Mouse (Mus musculus): ENCODE measurements around the gene Ssx9. TPM values are rescaled to one million over a fixed set of nuclear protein-coding genes. Genes with fewer than 3 reads are reported as not detected.
"Not testable (repeated sequence)": the region's sequence is repeated elsewhere in the genome, so short reads cannot be mapped to it uniquely, and the experiment has no call there.

The Ssx9 gene
- not detected in 2 replicates for polyA plus RNA-seq (2014; fragmentation: Nextera tagmentation; extraction: Ambion mirVana)

DNA sequence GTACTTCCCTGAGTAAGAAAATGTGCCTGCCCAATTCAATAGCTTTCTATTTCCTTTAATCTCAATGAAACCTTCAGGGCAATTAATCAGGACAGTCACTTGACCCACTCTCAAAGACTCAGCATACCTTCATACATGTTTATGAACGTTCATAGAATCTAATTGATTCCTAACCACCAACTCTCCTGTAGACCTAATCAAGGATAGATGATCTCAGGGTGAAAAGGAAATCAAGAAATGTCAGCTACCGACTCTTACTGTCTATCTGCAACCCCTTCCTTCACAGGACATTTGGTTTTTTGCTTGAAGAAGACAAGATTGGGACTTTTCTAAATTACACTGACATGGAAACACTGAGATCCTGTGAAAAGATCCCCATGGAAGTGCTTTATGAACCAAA is at the start of gene Ssx9:
Ssx9 (plus strand) TSS at position 301 of the 400 bp plus-strand sequence.
- ATAC-seq (ENCODE audit: insufficient number of reproducible peaks, low FRiP score, low TSS enrichment, low read depth); H3K4me2 ChIP-seq (ENCODE audit: low read depth, severe bottlenecking); H3K4me3 ChIP-seq (ENCODE audit: low read depth, low read length); H3K36me3 ChIP-seq (ENCODE audit: control insufficient read depth, insufficient read depth, low read length); H3K4me1 ChIP-seq (ENCODE audit: control insufficient read depth, insufficient read depth, low read length); H3K27ac ChIP-seq (replicated peaks; ENCODE audit: low read depth, low read length); H3K9me3 ChIP-seq (ENCODE audit: control insufficient read depth, low read length); H3K27me3 ChIP-seq (ENCODE audit: control insufficient read depth, insufficient read depth, low read length); H3K9ac ChIP-seq (ENCODE audit: low read length); DNase-seq (ENCODE audit: low spot score): not testable (repeated sequence)
- WGBS, result 68% methylated on average over 2 of the region's 2 CpGs

GRCm38 (mm10) chrX:8732907-8733306 is 15.3 kb upstream of the Ssx9 start:
- Histone ChIP-seq H3K4me2 (ENCODE audit: low read depth, severe bottlenecking) (no peak overlapping the region), H3K27me3 (ENCODE audit: control insufficient read depth, insufficient read depth, low read length) (no peaks in the 10 kb centered on the region), H3K27ac (replicated peaks; ENCODE audit: low read depth, low read length) (no peak overlapping the region), H3K36me3 (ENCODE audit: control insufficient read depth, insufficient read depth, low read length) (no peaks in the 10 kb centered on the region), H3K9me3 (ENCODE audit: control insufficient read depth, low read length) (no peaks in the 10 kb centered on the region), H3K4me3 (ENCODE audit: low read depth, low read length) (no peak overlapping the region), H3K9ac (ENCODE audit: low read length) (no peak overlapping the region), H3K4me1 (ENCODE audit: control insufficient read depth, insufficient read depth, low read length) (no peaks in the 10 kb centered on the region)
- no peak for ATAC-seq (ENCODE audit: insufficient number of reproducible peaks, low FRiP score, low TSS enrichment, low read depth)
- DNase-seq (ENCODE audit: low spot score), result peak; percentile 20
- WGBS, result 49% methylated on average over 5 of the region's 5 CpGs

GRCm38 (mm10) chrX:8803391-8803790 is 55.2 kb downstream of the Ssx9 start, which contains the start of gene Ssxb5:
Gene Ssxb5 (plus strand): TSS chrX:8803691.
- not testable (repeated sequence) for H3K36me3 ChIP-seq (ENCODE audit: control insufficient read depth, insufficient read depth, low read length); DNase-seq (ENCODE audit: low spot score); H3K4me1 ChIP-seq (ENCODE audit: control insufficient read depth, insufficient read depth, low read length); H3K4me3 ChIP-seq (ENCODE audit: low read depth, low read length); H3K9me3 ChIP-seq (ENCODE audit: control insufficient read depth, low read length); ATAC-seq (ENCODE audit: insufficient number of reproducible peaks, low FRiP score, low TSS enrichment, low read depth); H3K27me3 ChIP-seq (ENCODE audit: control insufficient read depth, insufficient read depth, low read length); H3K4me2 ChIP-seq (ENCODE audit: low read depth, severe bottlenecking); H3K27ac ChIP-seq (replicated peaks; ENCODE audit: low read depth, low read length); H3K9ac ChIP-seq (ENCODE audit: low read length)
- WGBS, result 83% methylated on average over 4 of the region's 4 CpGs

Other genes starting within 250 kb of the Ssx9 start
- not detected in 2 replicates for gene Gm14459, start 223.5 kb upstream of the Ssx9 start, polyA plus RNA-seq (2014; fragmentation: Nextera tagmentation; extraction: Ambion mirVana)
- not detected in 2 replicates for gene Ssxb6, start 200.2 kb upstream of the Ssx9 start, polyA plus RNA-seq (2014; fragmentation: Nextera tagmentation; extraction: Ambion mirVana)
- not detected in 2 replicates for gene Ssxb3, start 156.6 kb upstream of the Ssx9 start, polyA plus RNA-seq (2014; fragmentation: Nextera tagmentation; extraction: Ambion mirVana)
- not detected in 2 replicates for gene Ssxb8, start 57.6 kb upstream of the Ssx9 start, polyA plus RNA-seq (2014; fragmentation: Nextera tagmentation; extraction: Ambion mirVana)
- gene Ssxb5, start 55.3 kb downstream of the Ssx9 start, polyA plus RNA-seq (2014; fragmentation: Nextera tagmentation; extraction: Ambion mirVana), result not detected in 2 replicates
- not detected in 2 replicates for gene Gm6592, start 95.6 kb downstream of the Ssx9 start, polyA plus RNA-seq (2014; fragmentation: Nextera tagmentation; extraction: Ambion mirVana)
- gene Gm5751, start 125.8 kb downstream of the Ssx9 start, polyA plus RNA-seq (2014; fragmentation: Nextera tagmentation; extraction: Ambion mirVana), result not detected in 2 replicates
- 6.5 and 8.1 TPM in 2 replicates for gene B630019K06Rik, start 143.9 kb downstream of the Ssx9 start, polyA plus RNA-seq (2014; fragmentation: Nextera tagmentation; extraction: Ambion mirVana)
- gene Fthl17b, start 214.5 kb downstream of the Ssx9 start, polyA plus RNA-seq (2014; fragmentation: Nextera tagmentation; extraction: Ambion mirVana), result not detected in 2 replicates
- not detected in 2 replicates for gene Fthl17c, start 228.1 kb downstream of the Ssx9 start, polyA plus RNA-seq (2014; fragmentation: Nextera tagmentation; extraction: Ambion mirVana)
- not detected in 2 replicates for gene Fthl17d, start 238.3 kb downstream of the Ssx9 start, polyA plus RNA-seq (2014; fragmentation: Nextera tagmentation; extraction: Ambion mirVana)

Measured in limb, embryonic 11.5 days (tissue).